Mouse (Mus musculus) ES-E14 (cell line): ENCODE measurements around the gene Castor1.

Experiments used
- CHD2 ChIP-seq: IDR thresholded peaks from 2 replicates; pipeline ENCODE4 v1.6.1; 2014; ENCODE audit warnings: mild to moderate bottlenecking, low read depth, low read length, inconsistent platforms
- HCFC1 ChIP-seq: IDR thresholded peaks from 2 replicates; pipeline ENCODE4 v1.6.1; 2012; ENCODE audit warnings: low read length, inconsistent platforms, borderline replicate concordance; ENCODE audit not compliant: insufficient read depth
- MAFK ChIP-seq: IDR thresholded peaks from 2 replicates; pipeline ENCODE4 v1.6.1; 2014; ENCODE audit warnings: mild to moderate bottlenecking, low read depth, low read length, inconsistent platforms; ENCODE audit not compliant: insufficient read depth
- ZC3H11A ChIP-seq: IDR thresholded peaks from 2 replicates; pipeline ENCODE4 v1.6.1; 2012; ENCODE audit warnings: low read depth, mild to moderate bottlenecking, inconsistent platforms, low read length, borderline replicate concordance

DNA sequence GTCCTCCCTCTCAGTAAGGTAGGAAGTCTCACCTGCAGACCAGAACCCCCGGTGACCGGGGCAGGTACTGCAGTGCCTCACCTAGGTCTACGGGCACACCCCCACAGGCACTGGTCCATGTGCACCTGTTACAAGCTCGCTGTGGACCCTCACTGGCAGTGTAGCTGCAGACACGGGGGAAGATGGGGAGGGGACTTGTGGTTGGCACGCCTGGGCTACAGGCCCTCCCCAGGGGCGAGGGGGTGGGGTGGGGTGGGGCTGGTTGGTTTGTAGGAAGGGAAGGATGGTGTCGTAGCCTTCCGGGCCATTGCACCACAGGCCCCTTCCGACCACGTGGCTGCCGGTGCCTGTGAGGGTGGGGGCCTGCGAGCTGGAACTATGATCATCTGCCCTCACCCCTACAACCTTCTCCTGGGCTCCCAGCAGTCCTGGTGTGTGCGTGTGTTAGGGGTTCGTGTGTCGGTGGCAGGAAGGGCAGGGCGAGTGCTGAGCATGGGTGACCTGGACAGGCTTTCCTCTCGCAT lies 19.4 kb downstream of the Castor1 start:
- TF ChIP-seq CHD2 (no peak), MAFK (no peak), ZC3H11A (no peak), HCFC1 (no peak)
